Mouse (Mus musculus): ENCODE measurements around the gene Cutal. TPM values are rescaled to one million over a fixed set of nuclear protein-coding genes. Genes with fewer than 3 reads are reported as not detected.
"Not testable (repeated sequence)": the region's sequence is repeated elsewhere in the genome, so short reads cannot be mapped to it uniquely, and the experiment has no call there.

The Cutal gene
- polyA plus RNA-seq, 1 experiment from 2014 or later, result 19.0 TPM

GRCm38 (mm10) chr2:34833624-34834023, 40.6 kb upstream of the Cutal start:
- DNase-seq (ENCODE audit: low spot score) (no peak), ATAC-seq (replicated peaks; ENCODE audit: low FRiP score, low read depth) (no peak)
- Histone ChIP-seq H3K4me1 (replicated peaks; ENCODE audit: insufficient read depth, low read length) (no peaks in the 10 kb centered on the region), H3K27me3 (ENCODE audit: insufficient read depth, low read length) (no peaks in the 10 kb centered on the region), H3K9ac (ENCODE audit: low read depth, low read length) (no peak overlapping the region), H3K9me3 (replicated peaks; ENCODE audit: low read length) (no peaks in the 10 kb centered on the region), H3K27ac (no peak overlapping the region), H3K4me2 (ENCODE audit: low read length) (no peak overlapping the region), H3K4me3 (replicated peaks; ENCODE audit: low read depth, low read length) (no peak overlapping the region), H3K36me3 (ENCODE audit: insufficient read depth, low read length) (no peaks in the 10 kb centered on the region)
- no peak for TF ChIP-seq CTCF (IDR thresholded peaks at IDR 0.05; ENCODE audit: low read depth)
- WGBS, result 92% methylated on average over 17 of the region's 17 CpGs

- no peak overlapping the region for H3K9ac ChIP-seq (ENCODE audit: low read depth, low read length)
- no peaks in the 10 kb centered on the region for H3K9me3 ChIP-seq (replicated peaks; ENCODE audit: low read length)
- H3K4me1 ChIP-seq (replicated peaks; ENCODE audit: insufficient read depth, low read length), result no peaks in the 10 kb centered on the region
- no peak overlapping the region for H3K4me3 ChIP-seq (replicated peaks; ENCODE audit: low read depth, low read length)
- no peak for DNase-seq (ENCODE audit: low spot score)
- TF ChIP-seq CTCF (IDR thresholded peaks at IDR 0.05; ENCODE audit: low read depth), result no peak
- ATAC-seq (replicated peaks; ENCODE audit: low FRiP score, low read depth), result no peak
- WGBS, result 81% methylated on average over 3 of the region's 3 CpGs
- H3K36me3 ChIP-seq (ENCODE audit: insufficient read depth, low read length), result no peaks in the 10 kb centered on the region
- H3K4me2 ChIP-seq (ENCODE audit: low read length), result no peak overlapping the region
- no peaks in the 10 kb centered on the region for H3K27me3 ChIP-seq (ENCODE audit: insufficient read depth, low read length)
- H3K27ac ChIP-seq, result no peak overlapping the region
Measured at GRCm38 (mm10) chr2:34835669-34836068, 38.5 kb upstream of the Cutal start.

GRCm38 (mm10) chr2:34840143-34840542, 34.1 kb upstream of the Cutal start:
- not testable (repeated sequence) for H3K36me3 ChIP-seq (ENCODE audit: insufficient read depth, low read length)
- TF ChIP-seq CTCF (IDR thresholded peaks at IDR 0.05; ENCODE audit: low read depth), result peak; percentile 18; the same call in 1 of the 2 replicates

GRCm38 (mm10) chr2:34841706-34842105, 32.5 kb upstream of the Cutal start:
- H3K4me1 ChIP-seq (replicated peaks; ENCODE audit: insufficient read depth, low read length), result no peaks in the 10 kb centered on the region
- no peak for ATAC-seq (replicated peaks; ENCODE audit: low FRiP score, low read depth)
- no peak for DNase-seq (ENCODE audit: low spot score)
- no peaks in the 10 kb centered on the region for H3K36me3 ChIP-seq (ENCODE audit: insufficient read depth, low read length)
- H3K9ac ChIP-seq (ENCODE audit: low read depth, low read length), result no peak overlapping the region
- no peak for TF ChIP-seq CTCF (IDR thresholded peaks at IDR 0.05; ENCODE audit: low read depth)
- 87% methylated on average over 8 of the region's 8 CpGs for WGBS
- no peak overlapping the region for H3K4me2 ChIP-seq (ENCODE audit: low read length)
- H3K27ac ChIP-seq, result no peak overlapping the region
- H3K27me3 ChIP-seq (ENCODE audit: insufficient read depth, low read length), result no peaks in the 10 kb centered on the region
- H3K9me3 ChIP-seq (replicated peaks; ENCODE audit: low read length), result no peaks in the 10 kb centered on the region
- no peak overlapping the region for H3K4me3 ChIP-seq (replicated peaks; ENCODE audit: low read depth, low read length)

More at GRCm38 (mm10) chr2:34840143-34840542, 34.1 kb upstream of the Cutal start:
- not testable (repeated sequence) for H3K9ac ChIP-seq (ENCODE audit: low read depth, low read length); H3K9me3 ChIP-seq (replicated peaks; ENCODE audit: low read length); DNase-seq (ENCODE audit: low spot score); ATAC-seq (replicated peaks; ENCODE audit: low FRiP score, low read depth); H3K4me2 ChIP-seq (ENCODE audit: low read length); H3K27ac ChIP-seq; H3K4me3 ChIP-seq (replicated peaks; ENCODE audit: low read depth, low read length); H3K27me3 ChIP-seq (ENCODE audit: insufficient read depth, low read length); H3K4me1 ChIP-seq (replicated peaks; ENCODE audit: insufficient read depth, low read length)
- WGBS, result 81% methylated on average over 5 of the region's 5 CpGs

- no peak overlapping the region for H3K27ac ChIP-seq
- 72% methylated on average over 11 of the region's 11 CpGs for WGBS
- TF ChIP-seq CTCF (IDR thresholded peaks at IDR 0.05; ENCODE audit: low read depth), result no peak
- no peak overlapping the region for H3K4me2 ChIP-seq (ENCODE audit: low read length)
- no peaks in the 10 kb centered on the region for H3K36me3 ChIP-seq (ENCODE audit: insufficient read depth, low read length)
- no peak overlapping the region for H3K9ac ChIP-seq (ENCODE audit: low read depth, low read length)
- no peaks in the 10 kb centered on the region for H3K9me3 ChIP-seq (replicated peaks; ENCODE audit: low read length)
- no peak for DNase-seq (ENCODE audit: low spot score)
- H3K4me1 ChIP-seq (replicated peaks; ENCODE audit: insufficient read depth, low read length), result no peaks in the 10 kb centered on the region
- no peak overlapping the region for H3K4me3 ChIP-seq (replicated peaks; ENCODE audit: low read depth, low read length)
- H3K27me3 ChIP-seq (ENCODE audit: insufficient read depth, low read length), result no peaks in the 10 kb centered on the region
- no peak for ATAC-seq (replicated peaks; ENCODE audit: low FRiP score, low read depth)
Measured at GRCm38 (mm10) chr2:34843211-34843939, 30.8 kb upstream of the Cutal start.

- WGBS, result 85% methylated on average over 1 of the region's 1 CpGs
- TF ChIP-seq CTCF (IDR thresholded peaks at IDR 0.05; ENCODE audit: low read depth), result no peak
- no peak for DNase-seq (ENCODE audit: low spot score)
- Histone ChIP-seq H3K27ac (no peak overlapping the region), H3K36me3 (ENCODE audit: insufficient read depth, low read length) (peaks cover 20% of the 10 kb centered on the region), H3K9ac (ENCODE audit: low read depth, low read length) (no peak overlapping the region), H3K4me1 (replicated peaks; ENCODE audit: insufficient read depth, low read length) (no peaks in the 10 kb centered on the region), H3K4me2 (ENCODE audit: low read length) (no peak overlapping the region), H3K27me3 (ENCODE audit: insufficient read depth, low read length) (no peaks in the 10 kb centered on the region), H3K4me3 (replicated peaks; ENCODE audit: low read depth, low read length) (no peak overlapping the region), H3K9me3 (replicated peaks; ENCODE audit: low read length) (no peaks in the 10 kb centered on the region)
- ATAC-seq (replicated peaks; ENCODE audit: low FRiP score, low read depth), result no peak
Measured at GRCm38 (mm10) chr2:34847702-34848101, 26.5 kb upstream of the Cutal start.
